Mouse (Mus musculus) myocyte (in vitro differentiated cells): ENCODE measurements around the gene Foxc2.

Experiments used
- E2F4 ChIP-seq: IDR thresholded peaks from one replicate; pipeline ENCODE4 v1.6.1; 2011; ENCODE audit warnings: mild to moderate bottlenecking, control low read depth, moderate library complexity; ENCODE audit not compliant: insufficient read depth
- MYOD1 ChIP-seq, 3 experiments: IDR thresholded peaks; one replicate each; pipeline ENCODE4 v1.6.1; 2011; ENCODE audit warnings: control low read depth in 2 of 3, low read depth in 2 of 3, mild to moderate bottlenecking in 2 of 3, moderate library complexity in 1 of 3; ENCODE audit not compliant: insufficient read length in 2 of 3, control insufficient read depth in 1 of 3
- MYOG ChIP-seq, 3 experiments: IDR thresholded peaks; one replicate each; pipeline ENCODE4 v1.6.1; 2011; ENCODE audit warnings: control low read depth in 2 of 3, low read depth in 2 of 3, mild to moderate bottlenecking in 2 of 3; ENCODE audit not compliant: insufficient read length in 2 of 3, control insufficient read depth in 1 of 3, insufficient read depth in 1 of 3
- POLR2A ChIP-seq: IDR thresholded peaks from one replicate; pipeline ENCODE4 v1.6.1; 2011; ENCODE audit warnings: low read depth, mild to moderate bottlenecking, control low read depth, moderate library complexity; ENCODE audit not compliant: insufficient read length
- POLR2AphosphoS2 ChIP-seq: IDR thresholded peaks from one replicate; pipeline ENCODE4 v1.6.1; 2011; ENCODE audit warnings: low read depth, control low read depth; ENCODE audit not compliant: insufficient read length
- SRF ChIP-seq: IDR thresholded peaks from one replicate; pipeline ENCODE4 v1.6.1; 2011; ENCODE audit warnings: low read depth; ENCODE audit not compliant: control insufficient read depth, insufficient read length
- TCF3 ChIP-seq: IDR thresholded peaks from one replicate; pipeline ENCODE4 v1.6.1; 2011; ENCODE audit warnings: low read depth, control low read depth; ENCODE audit not compliant: insufficient read length
- USF1 ChIP-seq: IDR thresholded peaks from one replicate; pipeline ENCODE4 v1.6.1; 2011; ENCODE audit warnings: low read depth, mild to moderate bottlenecking, control low read depth, moderate library complexity

- TF ChIP-seq TCF3: no peak
- no peak for TF ChIP-seq POLR2A
- TF ChIP-seq E2F4: no peak
- no peak for TF ChIP-seq SRF
- no peak for TF ChIP-seq POLR2AphosphoS2
- TF ChIP-seq MYOD1 (IDR thresholded peaks at IDR 0.05; ENCODE audit: control insufficient read depth in 1 of 3, insufficient read length in 2 of 3, low read depth in 2 of 3): no peak
- TF ChIP-seq MYOG (IDR thresholded peaks at IDR 0.05; ENCODE audit: control insufficient read depth in 1 of 3, insufficient read depth in 1 of 3, insufficient read length in 2 of 3, low read depth in 2 of 3): no peak
- no peak for TF ChIP-seq USF1
Measured at GRCm38 (mm10) chr8:121089631-121090380, 26.2 kb upstream of the Foxc2 start.
